9 mouse cellular contexts compared by ENCODE assay signal in the genomic region with DNA sequence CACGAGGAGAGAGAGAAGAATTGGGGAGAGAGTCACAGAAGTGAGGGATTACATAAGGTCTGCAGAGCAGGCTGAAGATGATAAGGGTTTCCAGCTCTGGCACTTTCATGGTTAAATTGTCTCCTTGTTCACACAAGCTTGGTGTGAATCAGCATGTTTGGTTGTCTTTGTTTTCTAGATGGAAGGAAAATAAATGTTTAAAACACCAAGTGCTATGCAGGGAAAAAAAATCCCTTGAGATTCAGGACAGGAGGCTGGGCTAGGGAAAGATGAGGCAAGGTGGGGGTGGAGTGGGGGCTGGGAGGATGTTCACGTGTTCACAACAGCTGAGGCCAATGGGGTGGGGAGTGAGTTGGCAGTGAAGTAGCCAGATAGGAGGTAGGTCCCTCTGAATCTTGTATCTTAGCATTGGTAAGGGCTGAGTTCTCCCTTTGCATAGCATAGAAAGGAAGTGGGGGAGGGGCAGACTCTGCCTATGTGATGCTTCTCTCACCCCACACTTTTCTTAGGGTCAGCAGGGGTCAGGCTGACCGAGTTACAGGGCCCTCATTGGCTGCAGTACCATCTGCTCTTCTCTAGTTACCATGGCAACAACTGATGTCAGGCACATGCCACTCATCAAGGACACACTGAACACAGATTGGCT. TPM values are rescaled to one million over a fixed set of nuclear protein-coding genes. Genes with fewer than 3 reads are reported as not detected.
DNase-seq lines count a peak whose midpoint lies in the region; ATAC-seq and TF ChIP-seq lines count a peak whose summit lies in the region.
"Had no signal": no experiment of that assay in that cellular context is flagged by ENCODE, and none has a peak within 500 bp of the region (broad histone marks: within the 10 kb centered on the region; RNA-seq: fewer than 3 reads in every experiment).

No protein-coding gene starts in this region.

- H3K4me3 ChIP-seq in hindbrain, embryonic 13.5 days, result peak overlapping the region; percentile 27
- peak overlapping the region; percentile 25 for H3K4me3 ChIP-seq in neural tube, embryonic 15.5 days (replicated peaks)
- H3K4me3 ChIP-seq in thymus, adult 2 months (ENCODE audit: control insufficient read depth, insufficient read depth, low read length), result no peak overlapping the region
- H3K4me3 ChIP-seq: erythroblast, embryonic 14.5 days had no signal

- TF ChIP-seq CTCF in thymus, adult 2 months (IDR thresholded peaks at IDR 0.05; ENCODE audit: borderline replicate concordance, control insufficient read depth, extremely low read depth, insufficient read depth, low read length, poor library complexity), result no peak

- no peak for TF ChIP-seq POLR2A in thymus, adult 2 months (IDR thresholded peaks at IDR 0.05; ENCODE audit: control insufficient read depth, extremely low read depth, insufficient read depth, low read length, poor library complexity)

- under 1% methylated on average over 3 of the region's 3 CpGs for WGBS in hindbrain, embryonic 13.5 days
- WGBS in neural tube, embryonic 15.5 days, result 2% methylated on average over 3 of the region's 3 CpGs
- WGBS in thymus, adult 2 months, result 71% methylated on average over 3 of the region's 3 CpGs

- DNase-seq in adrenal gland, adult 2 months, result peak; percentile 9
- no peak for DNase-seq in adrenal gland, postnatal 25 days
- peak; percentile 45 for DNase-seq in ES-CJ7 (ENCODE audit: low read depth, low spot score)
- DNase-seq in embryo, embryonic 11 days, result peak; percentile 90
- DNase-seq in left cerebral cortex, postnatal 4 days, result peak; percentile 69
- no peak for DNase-seq in thymus, adult 2 months

- H3K9me3 ChIP-seq in hindbrain, embryonic 13.5 days, result no peaks in the 10 kb centered on the region
- no peaks in the 10 kb centered on the region for H3K9me3 ChIP-seq in neural tube, embryonic 15.5 days (replicated peaks)

- no peaks in the 10 kb centered on the region for H3K36me3 ChIP-seq in hindbrain, embryonic 13.5 days
- no peaks in the 10 kb centered on the region for H3K36me3 ChIP-seq in neural tube, embryonic 15.5 days
- no peaks in the 10 kb centered on the region for H3K36me3 ChIP-seq in thymus, adult 2 months (ENCODE audit: control insufficient read depth, insufficient read depth, low read length)

- peak overlapping the region; percentile 91 for H3K27ac ChIP-seq in hindbrain, embryonic 13.5 days
- peak overlapping the region; percentile 82 for H3K27ac ChIP-seq in neural tube, embryonic 15.5 days (replicated peaks)
- H3K27ac ChIP-seq in thymus, adult 2 months (ENCODE audit: control insufficient read depth, insufficient read depth, low read length), result no peak overlapping the region

- peak overlapping the region; percentile 60 for H3K9ac ChIP-seq in hindbrain, embryonic 13.5 days
- H3K9ac ChIP-seq in neural tube, embryonic 15.5 days (replicated peaks), result no peak overlapping the region; the same call in none of the 2 replicates

- peak overlapping the region; percentile 48 for H3K4me2 ChIP-seq in hindbrain, embryonic 13.5 days
- peak overlapping the region; percentile 55 for H3K4me2 ChIP-seq in neural tube, embryonic 15.5 days

- no peaks in the 10 kb centered on the region for H3K27me3 ChIP-seq in hindbrain, embryonic 13.5 days
- no peaks in the 10 kb centered on the region for H3K27me3 ChIP-seq in neural tube, embryonic 15.5 days (replicated peaks)
- H3K27me3 ChIP-seq in thymus, adult 2 months (ENCODE audit: control insufficient read depth, insufficient read depth, low read length), result no peaks in the 10 kb centered on the region

- ATAC-seq in hindbrain, embryonic 13.5 days (ENCODE audit: low FRiP score), result peak; percentile 95
- ATAC-seq in neural tube, embryonic 15.5 days (ENCODE audit: low FRiP score), result peak; percentile 93

- peaks cover 32% of the 10 kb centered on the region for H3K4me1 ChIP-seq in hindbrain, embryonic 13.5 days (replicated peaks)
- peaks cover 28% of the 10 kb centered on the region for H3K4me1 ChIP-seq in neural tube, embryonic 15.5 days
- H3K4me1 ChIP-seq in thymus, adult 2 months (replicated peaks; ENCODE audit: control insufficient read depth, insufficient read depth, low read length), result peaks cover 3% of the 10 kb centered on the region; the same call in 1 of the 2 replicates

- intact Hi-C loops in left cerebral cortex, postnatal 4 days (cut with DNase I), result no loop called here

RNA-seq across cellular contexts. Expression of gene Tspyl4, which starts 19.5 kb away (rescaled TPM):
- 10 to 100 TPM; 14.9 to 23.0 TPM for total RNA-seq in adrenal gland, adult 2 months (2021)
- 3.2 and 3.9 TPM in 2 replicates for polyA plus RNA-seq in adrenal gland, adult 2 months (2012; rRNA removed)
- 13.6 and 15.0 TPM in 2 replicates for total RNA-seq in adrenal gland, postnatal 25 days (2021)
- polyA plus RNA-seq in hindbrain, embryonic 13.5 days (2015; fragmentation: Nextera tagmentation; extraction: Ambion mirVana), result 229 and 238 TPM in 2 replicates
- total RNA-seq in left cerebral cortex, postnatal 4 days (2021), result 100 to 1,000 TPM; 232 to 256 TPM
- polyA plus RNA-seq in neural tube, embryonic 15.5 days (2015; fragmentation: Nextera tagmentation; extraction: Ambion mirVana), result 348 and 414 TPM in 2 replicates
- polyA plus RNA-seq in thymus, adult 2 months (2012; rRNA removed), result 24.4 and 29.5 TPM in 2 replicates
- polyA plus RNA-seq: erythroblast, embryonic 14.5 days had no signal

RNA-seq across cellular contexts. Expression of gene Tspyl1, which starts 34.7 kb away (rescaled TPM):
- 10 to 100 TPM; 54.1 to 69.5 TPM for total RNA-seq in adrenal gland, adult 2 months (2021)
- 32.5 and 33.7 TPM in 2 replicates for polyA plus RNA-seq in adrenal gland, adult 2 months (2012; rRNA removed)
- total RNA-seq in adrenal gland, postnatal 25 days (2021), result 59.9 and 66.6 TPM in 2 replicates
- polyA plus RNA-seq in hindbrain, embryonic 13.5 days (2015; fragmentation: Nextera tagmentation; extraction: Ambion mirVana), result 152 and 156 TPM in 2 replicates
- 10 to 100 TPM; 85.4 to 87.0 TPM for total RNA-seq in left cerebral cortex, postnatal 4 days (2021)
- polyA plus RNA-seq in neural tube, embryonic 15.5 days (2015; fragmentation: Nextera tagmentation; extraction: Ambion mirVana), result 139 and 158 TPM in 2 replicates
- 42.0 and 42.2 TPM in 2 replicates for polyA plus RNA-seq in thymus, adult 2 months (2012; rRNA removed)

Comparison
In these comparisons a context has a peak if more than half of its experiments do, and no peak if none do; other contexts are left out.
1. DNase-seq: peak in adrenal gland, adult 2 months (single experiment), ES-CJ7 (single experiment), embryo, embryonic 11 days (single experiment) and left cerebral cortex, postnatal 4 days (single experiment); none in adrenal gland, postnatal 25 days (single experiment) and thymus, adult 2 months (single experiment).